Mouse (Mus musculus) myocyte (in vitro differentiated cells): ENCODE measurements around the gene Eif4b.

Experiments
- CEBPB ChIP-seq: IDR thresholded peaks from 2 replicates; pipeline ENCODE4 v1.6.1; 2011; ENCODE audit warnings: mild to moderate bottlenecking, moderate library complexity; ENCODE audit not compliant: poor library complexity, insufficient read depth, severe bottlenecking
- E2F4 ChIP-seq: IDR thresholded peaks from one replicate; pipeline ENCODE4 v1.6.1; 2011; ENCODE audit warnings: mild to moderate bottlenecking, control low read depth, moderate library complexity; ENCODE audit not compliant: insufficient read depth
- MAX ChIP-seq: IDR thresholded peaks from one replicate; pipeline ENCODE4 v1.6.1; 2011; ENCODE audit warnings: low read depth, mild to moderate bottlenecking, control low read depth
- MYOD1 ChIP-seq, 3 experiments: IDR thresholded peaks; one replicate each; pipeline ENCODE4 v1.6.1; 2011; ENCODE audit warnings: control low read depth in 2 of 3, low read depth in 2 of 3, mild to moderate bottlenecking in 2 of 3, moderate library complexity in 1 of 3; ENCODE audit not compliant: insufficient read length in 2 of 3, control insufficient read depth in 1 of 3
- MYOG ChIP-seq, 3 experiments: IDR thresholded peaks; one replicate each; pipeline ENCODE4 v1.6.1; 2011; ENCODE audit warnings: control low read depth in 2 of 3, low read depth in 2 of 3, mild to moderate bottlenecking in 2 of 3; ENCODE audit not compliant: insufficient read length in 2 of 3, control insufficient read depth in 1 of 3, insufficient read depth in 1 of 3
- POLR2A ChIP-seq: IDR thresholded peaks from one replicate; pipeline ENCODE4 v1.6.1; 2011; ENCODE audit warnings: low read depth, mild to moderate bottlenecking, control low read depth, moderate library complexity; ENCODE audit not compliant: insufficient read length
- POLR2AphosphoS2 ChIP-seq: IDR thresholded peaks from one replicate; pipeline ENCODE4 v1.6.1; 2011; ENCODE audit warnings: low read depth, control low read depth; ENCODE audit not compliant: insufficient read length
- REST ChIP-seq: IDR thresholded peaks from one replicate; pipeline ENCODE4 v1.6.1; 2011; ENCODE audit warnings: mild to moderate bottlenecking, control low read depth, moderate library complexity; ENCODE audit not compliant: insufficient read depth, insufficient read length
- TCF12 ChIP-seq: IDR thresholded peaks from one replicate; pipeline ENCODE4 v1.6.1; 2011; ENCODE audit warnings: mild to moderate bottlenecking, control low read depth; ENCODE audit not compliant: poor library complexity, insufficient read depth, severe bottlenecking
- TCF3 ChIP-seq: IDR thresholded peaks from one replicate; pipeline ENCODE4 v1.6.1; 2011; ENCODE audit warnings: low read depth, control low read depth; ENCODE audit not compliant: insufficient read length
- USF1 ChIP-seq: IDR thresholded peaks from one replicate; pipeline ENCODE4 v1.6.1; 2011; ENCODE audit warnings: low read depth, mild to moderate bottlenecking, control low read depth, moderate library complexity

GRCm38 (mm10) chr15:102097991-102098555 lies 24.5 kb downstream of the Eif4b start:
- no peak for TF ChIP-seq TCF12
- no peak for TF ChIP-seq POLR2A
- no peak for TF ChIP-seq CEBPB
- TF ChIP-seq MYOG (IDR thresholded peaks at IDR 0.05; ENCODE audit: control insufficient read depth in 1 of 3, insufficient read depth in 1 of 3, insufficient read length in 2 of 3, low read depth in 2 of 3): no peak
- TF ChIP-seq POLR2AphosphoS2: peak; percentile 53
- TF ChIP-seq USF1: no peak
- no peak for TF ChIP-seq MAX
- TF ChIP-seq E2F4: no peak
- no peak for TF ChIP-seq MYOD1 (IDR thresholded peaks at IDR 0.05; ENCODE audit: control insufficient read depth in 1 of 3, insufficient read length in 2 of 3, low read depth in 2 of 3)
- TF ChIP-seq TCF3: no peak
- TF ChIP-seq REST: no peak
